Mouse (Mus musculus) liver, embryonic 16.5 days (tissue): ENCODE measurements at regions not wholly inside any gene's neighbourhood (a gene's known extent, or its start where the extent isn't known, plus 50 kb on each side); places are given as distances from the start of the nearest gene placed in this dataset.
A peak's percentile ranks its signal among the peaks of the same experiment; 100 is the strongest.
"Not testable (repeated sequence)": the region's sequence is repeated elsewhere in the genome, so short reads cannot be mapped to it uniquely, and the experiment has no call there.

Experiments used
- ATAC-seq: fragments of 200-750 bp; cut with Nextera tagmentation; 2 replicates; pipeline ENCODE4 v1.8.0; 2017; ENCODE audit warnings: low read depth, mild to moderate bottlenecking, moderate number of reproducible peaks, moderate library complexity
- H3K27ac ChIP-seq: fragments of 300-500 bp; sonication (generic); 2 replicates; pipeline ENCODE4 v1.5.1; 2014; ENCODE audit warnings: mild to moderate bottlenecking, low read length
- H3K27me3 ChIP-seq: fragments of 300-500 bp; sonication (generic); 2 replicates; pipeline ENCODE4 v1.6.1; 2014; ENCODE audit warnings: low read depth, low read length, mixed read lengths; ENCODE audit not compliant: control insufficient read depth, insufficient read depth
- H3K36me3 ChIP-seq: fragments of 300-500 bp; sonication (generic); 2 replicates; pipeline ENCODE4 v1.6.1; 2014; ENCODE audit warnings: mild to moderate bottlenecking; ENCODE audit not compliant: control insufficient read depth, insufficient read depth
- H3K4me1 ChIP-seq: fragments of 300-500 bp; sonication (generic); 2 replicates; pipeline ENCODE4 v1.6.1; 2014; ENCODE audit warnings: low read depth, low read length, mixed read lengths; ENCODE audit not compliant: control insufficient read depth
- H3K4me2 ChIP-seq: fragments of 300-500 bp; sonication (generic); 2 replicates; pipeline ENCODE4 v1.6.1; 2014; ENCODE audit warnings: low read depth, low read length, mixed read lengths
- H3K4me3 ChIP-seq: fragments of 300-500 bp; sonication (generic); 2 replicates; pipeline ENCODE4 v1.5.1; 2014; ENCODE audit warnings: low read depth, mild to moderate bottlenecking, low read length
- H3K9ac ChIP-seq: fragments of 300-500 bp; sonication (generic); 2 replicates; pipeline ENCODE4 v1.6.1; 2014; ENCODE audit warnings: low read depth, low read length
- H3K9me3 ChIP-seq: fragments of 300-500 bp; sonication (generic); replicated peaks from 2 replicates; pipeline ENCODE4 v1.6.1; 2016; ENCODE audit warnings: low read length; ENCODE audit not compliant: control insufficient read depth
- WGBS: fragments of 180-500 bp; shearing (Covaris S2); extraction: QIAGEN DNeasy Blood & Tissue Kit; methylation state at CpG from one replicate; pipeline ENCODE4 v1.1.7; 2014; ENCODE audit not compliant: insufficient replicate concordance; 5-methylcytosine and 5-hydroxymethylcytosine counted together

- no peak for ATAC-seq
- Histone ChIP-seq H3K4me3 (no peak overlapping the region), H3K4me2 (no peak overlapping the region), H3K27ac (no peak overlapping the region), H3K27me3 (no peaks in the 10 kb centered on the region), H3K36me3 (no peaks in the 10 kb centered on the region), H3K9me3 (no peaks in the 10 kb centered on the region; the same call in 1 of the 2 replicates), H3K4me1 (no peaks in the 10 kb centered on the region), H3K9ac (no peak overlapping the region)
- WGBS = 62% methylated on average over 1 of the region's 1 CpGs
Measured at GRCm38 (mm10) chr12:114285082-114285481, 741.4 kb downstream of the Adam6a start.

GRCm38 (mm10) chr12:114287041-114287440, 743.3 kb downstream of the Adam6a start:
- Histone ChIP-seq H3K9ac (no peak overlapping the region), H3K36me3 (no peaks in the 10 kb centered on the region), H3K4me2 (no peak overlapping the region), H3K27ac (no peak overlapping the region), H3K9me3 (no peaks in the 10 kb centered on the region; the same call in 1 of the 2 replicates), H3K4me1 (no peaks in the 10 kb centered on the region), H3K27me3 (no peaks in the 10 kb centered on the region), H3K4me3 (no peak overlapping the region)
- WGBS = 70% methylated on average over 3 of the region's 3 CpGs
- ATAC-seq = no peak

- ATAC-seq = no peak
- no peak overlapping the region for H3K4me2 ChIP-seq
- 75% methylated on average over 3 of the region's 3 CpGs for WGBS
- no peak overlapping the region for H3K27ac ChIP-seq
- H3K36me3 ChIP-seq = no peaks in the 10 kb centered on the region
- no peaks in the 10 kb centered on the region for H3K27me3 ChIP-seq
- no peak overlapping the region for H3K9ac ChIP-seq
- H3K9me3 ChIP-seq = no peaks in the 10 kb centered on the region; the same call in 1 of the 2 replicates
- no peaks in the 10 kb centered on the region for H3K4me1 ChIP-seq
- no peak overlapping the region for H3K4me3 ChIP-seq
Measured at GRCm38 (mm10) chr12:114291083-114291482, 747.4 kb downstream of the Adam6a start.

- Histone ChIP-seq H3K27ac (no peak overlapping the region), H3K4me2 (no peak overlapping the region), H3K9me3 (no peaks in the 10 kb centered on the region; the same call in 1 of the 2 replicates), H3K9ac (no peak overlapping the region), H3K36me3 (no peaks in the 10 kb centered on the region), H3K4me3 (no peak overlapping the region), H3K27me3 (no peaks in the 10 kb centered on the region), H3K4me1 (no peaks in the 10 kb centered on the region)
- WGBS = 45% methylated on average over 5 of the region's 5 CpGs
- ATAC-seq = no peak
Measured at GRCm38 (mm10) chr12:114299771-114300170, 756.1 kb downstream of the Adam6a start.

- Histone ChIP-seq H3K4me1 (no peaks in the 10 kb centered on the region), H3K4me3 (no peak overlapping the region), H3K4me2 (no peak overlapping the region), H3K27ac (no peak overlapping the region), H3K36me3 (no peaks in the 10 kb centered on the region), H3K9ac (no peak overlapping the region), H3K9me3 (no peaks in the 10 kb centered on the region; the same call in 1 of the 2 replicates), H3K27me3 (no peaks in the 10 kb centered on the region)
- ATAC-seq = no peak
- WGBS = 54% methylated on average over 2 of the region's 2 CpGs
Measured at GRCm38 (mm10) chr12:114301728-114302127, 758.0 kb downstream of the Adam6a start.

GRCm38 (mm10) chr12:114332552-114332951, 788.8 kb downstream of the Adam6a start:
- Histone ChIP-seq H3K27me3 (no peaks in the 10 kb centered on the region), H3K36me3 (no peaks in the 10 kb centered on the region), H3K4me1 (no peaks in the 10 kb centered on the region), H3K27ac (no peak overlapping the region), H3K4me3 (no peak overlapping the region), H3K9me3 (no peaks in the 10 kb centered on the region), H3K9ac (no peak overlapping the region), H3K4me2 (no peak overlapping the region)
- ATAC-seq = no peak

- Histone ChIP-seq H3K27ac (no peak overlapping the region), H3K9ac (no peak overlapping the region), H3K36me3 (no peaks in the 10 kb centered on the region), H3K4me3 (no peak overlapping the region), H3K4me2 (no peak overlapping the region), H3K27me3 (no peaks in the 10 kb centered on the region), H3K4me1 (no peaks in the 10 kb centered on the region), H3K9me3 (no peaks in the 10 kb centered on the region)
- no peak for ATAC-seq
- WGBS = 41% methylated on average over 3 of the region's 3 CpGs
Measured at GRCm38 (mm10) chr12:114366276-114366675, 822.6 kb downstream of the Adam6a start.

GRCm38 (mm10) chr12:114378696-114379350, 835.1 kb downstream of the Adam6a start:
- not testable (repeated sequence) for H3K27me3 ChIP-seq, H3K9me3 ChIP-seq, H3K36me3 ChIP-seq, H3K27ac ChIP-seq, H3K4me1 ChIP-seq, H3K9ac ChIP-seq
- peak overlapping the region; percentile 49 for H3K4me3 ChIP-seq
- 16% methylated on average over 36 of the region's 43 CpGs for WGBS
- ATAC-seq = peak; percentile 41; the same call in 1 of the 2 replicates
- H3K4me2 ChIP-seq = peak overlapping the region; percentile 46

- ATAC-seq = no peak
- Histone ChIP-seq H3K9ac (no peak overlapping the region), H3K36me3 (no peaks in the 10 kb centered on the region), H3K4me1 (no peaks in the 10 kb centered on the region), H3K4me2 (no peak overlapping the region), H3K27me3 (no peaks in the 10 kb centered on the region), H3K9me3 (no peaks in the 10 kb centered on the region; the same call in 1 of the 2 replicates), H3K27ac (no peak overlapping the region), H3K4me3 (no peak overlapping the region)
- WGBS = 64% methylated on average over 2 of the region's 2 CpGs
Measured at GRCm38 (mm10) chr12:114391447-114391846, 847.7 kb downstream of the Adam6a start.
